Mouse (Mus musculus) heart, embryonic 14.5 days (tissue): ENCODE data around the gene Fgfbp3. TPM values are rescaled to one million over a fixed set of nuclear protein-coding genes. Genes with fewer than 3 reads are reported as not detected.

Experiments
- polyA plus RNA-seq: library from polyadenylated mRNA; unstranded; fragments of >200 nt; fragmentation: Nextera tagmentation; extraction: Ambion mirVana; gene quantifications from 2 replicates; pipeline ENCODE4 v1.2.1, GENCODE M21; 2014

The Fgfbp3 gene
- polyA plus RNA-seq, 1 experiment from 2014 or later, result 3.0 TPM

Other genes starting within 250 kb of the Fgfbp3 start
- gene Ppp1r3c, start 183.0 kb downstream of the Fgfbp3 start, polyA plus RNA-seq, result 106 and 113 TPM in 2 replicates
- 67.1 and 71.7 TPM in 2 replicates for gene Tnks2, start 85.4 kb downstream of the Fgfbp3 start, polyA plus RNA-seq
- gene Btaf1, start 6.5 kb upstream of the Fgfbp3 start, polyA plus RNA-seq, result 11.0 and 11.3 TPM in 2 replicates